Mouse (Mus musculus): Measurements from ENCODE around the gene Sele. TPM values are rescaled to one million over a fixed set of nuclear protein-coding genes. Genes with fewer than 3 reads are reported as not detected.
"Not testable (repeated sequence)": the region's sequence is repeated elsewhere in the genome, so short reads cannot be mapped to it uniquely, and the experiment has no call there.

Sele gene
- 0.05 TPM in 1 of 2 replicates, not detected in the other for polyA plus RNA-seq (2012; rRNA removed)

DNA sequence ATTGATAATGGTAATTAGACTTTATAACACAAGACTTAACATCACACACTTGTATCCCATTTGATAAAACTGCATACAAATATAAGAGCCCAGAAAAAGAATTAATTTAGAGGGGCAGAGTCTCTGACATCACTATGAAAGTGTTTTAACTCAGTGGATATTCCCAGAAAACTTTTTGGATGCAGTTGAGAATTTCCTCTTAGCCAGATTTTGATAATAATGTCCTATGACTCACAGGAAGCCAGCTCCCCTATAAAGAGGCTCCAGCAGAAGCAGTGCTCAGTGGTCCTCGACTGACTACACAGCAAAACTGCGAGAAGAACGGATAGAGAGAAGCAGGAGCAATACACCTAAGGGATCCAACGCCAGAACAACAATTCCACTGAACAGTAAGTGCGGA, at the start of gene Sele:
Gene Sele, plus strand, starts transcription at position 301 of the 400 bp plus-strand sequence.
- Histone ChIP-seq H3K4me3 (replicated peaks; ENCODE audit: insufficient read depth, low read depth, low read length) (no peak within 1 kb of the TSS), H3K4me1 (ENCODE audit: control insufficient read depth, insufficient read depth, low read length) (no peaks in the 10 kb centered on the region), H3K27me3 (ENCODE audit: control insufficient read depth, insufficient read depth, low read length) (no peaks in the 10 kb centered on the region), H3K27ac (ENCODE audit: insufficient read depth, low read length) (no peak within 1 kb of the TSS)
- 65% methylated on average over 5 of the region's 5 CpGs for WGBS
- TF ChIP-seq POLR2A (IDR thresholded peaks at IDR 0.05; ENCODE audit: borderline replicate concordance, insufficient read depth, low read length) (no peak), CTCF (IDR thresholded peaks at IDR 0.05; ENCODE audit: borderline replicate concordance, insufficient read depth, low read depth, low read length) (no peak)
- DNase-seq, result no peak

DNA sequence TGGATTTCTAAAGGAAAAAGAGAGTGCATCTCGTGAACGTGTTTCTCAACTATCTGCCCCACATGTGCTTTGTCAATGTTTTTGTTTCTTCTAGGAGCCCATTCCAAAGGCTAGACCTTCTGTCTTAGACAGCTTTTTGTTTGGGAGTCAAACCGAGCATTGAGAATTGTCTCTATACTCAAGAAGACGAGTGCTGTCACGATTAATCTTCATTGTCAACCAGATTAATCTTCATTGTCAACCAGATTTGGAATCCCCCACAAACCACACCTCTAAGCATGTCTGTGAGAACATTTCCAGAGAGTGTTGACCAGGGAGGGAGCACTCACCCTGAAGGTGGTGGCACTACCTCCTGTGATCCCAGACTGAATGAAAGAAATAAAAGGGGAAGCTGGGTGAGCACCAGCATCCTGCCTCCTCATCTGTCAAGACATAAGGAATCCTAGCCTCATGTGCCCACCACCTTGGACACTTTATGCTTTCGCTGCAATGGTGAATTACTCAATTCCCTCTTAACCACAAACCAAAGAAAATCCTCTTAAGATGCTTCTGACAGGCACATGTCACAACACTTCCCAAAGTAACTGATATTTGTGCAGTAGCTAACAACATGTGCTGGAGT, 46.1 kb upstream of the Sele start:
- WGBS, result 57% methylated on average over 6 of the region's 6 CpGs
- no peak overlapping the region for H3K27ac ChIP-seq (ENCODE audit: insufficient read depth, low read length)

DNA sequence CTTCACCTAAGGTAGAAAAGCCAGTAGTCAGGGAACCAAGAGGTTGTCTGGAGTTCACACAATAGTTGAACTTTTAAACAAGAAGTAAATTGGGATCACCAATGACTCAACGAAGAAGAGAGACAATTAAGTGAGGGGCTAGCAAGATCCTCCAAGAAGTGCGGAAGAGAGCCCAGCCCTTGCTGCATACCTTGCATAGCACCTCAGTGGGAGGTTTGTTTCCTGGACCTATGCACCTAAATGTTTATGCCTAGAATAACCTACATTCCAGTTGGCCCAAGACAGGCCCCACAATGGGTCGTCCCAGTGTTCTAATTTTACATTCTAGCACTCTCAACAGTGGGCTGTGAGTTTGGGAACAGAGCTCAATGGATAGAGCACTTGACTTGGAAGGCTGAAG, 43.7 kb upstream of the Sele start:
- Histone ChIP-seq H3K27me3 (ENCODE audit: control insufficient read depth, insufficient read depth, low read length) (no peaks in the 10 kb centered on the region), H3K27ac (ENCODE audit: insufficient read depth, low read length) (no peak overlapping the region), H3K4me1 (ENCODE audit: control insufficient read depth, insufficient read depth, low read length) (no peaks in the 10 kb centered on the region), H3K4me3 (replicated peaks; ENCODE audit: insufficient read depth, low read depth, low read length) (no peak overlapping the region)
- no peak for DNase-seq
- TF ChIP-seq POLR2A (IDR thresholded peaks at IDR 0.05; ENCODE audit: borderline replicate concordance, insufficient read depth, low read length) (no peak), CTCF (IDR thresholded peaks at IDR 0.05; ENCODE audit: borderline replicate concordance, insufficient read depth, low read depth, low read length) (no peak)
- WGBS, result 75% methylated on average over 3 of the region's 3 CpGs

More for the DNA sequence above, 46.1 kb upstream of the Sele start:
- Histone ChIP-seq H3K4me3 (replicated peaks; ENCODE audit: insufficient read depth, low read depth, low read length) (no peak overlapping the region), H3K4me1 (ENCODE audit: control insufficient read depth, insufficient read depth, low read length) (no peaks in the 10 kb centered on the region), H3K27me3 (ENCODE audit: control insufficient read depth, insufficient read depth, low read length) (no peaks in the 10 kb centered on the region)
- TF ChIP-seq POLR2A (IDR thresholded peaks at IDR 0.05; ENCODE audit: borderline replicate concordance, insufficient read depth, low read length) (no peak), CTCF (IDR thresholded peaks at IDR 0.05; ENCODE audit: borderline replicate concordance, insufficient read depth, low read depth, low read length) (no peak)
- no peak for DNase-seq

- DNase-seq, result no peak
- Histone ChIP-seq H3K4me1 (ENCODE audit: control insufficient read depth, insufficient read depth, low read length) (no peaks in the 10 kb centered on the region), H3K4me3 (replicated peaks; ENCODE audit: insufficient read depth, low read depth, low read length) (no peak overlapping the region), H3K27me3 (ENCODE audit: control insufficient read depth, insufficient read depth, low read length) (no peaks in the 10 kb centered on the region), H3K27ac (ENCODE audit: insufficient read depth, low read length) (no peak overlapping the region)
- 46% methylated on average over 2 of the region's 2 CpGs for WGBS
- no peak for TF ChIP-seq POLR2A (IDR thresholded peaks at IDR 0.05; ENCODE audit: borderline replicate concordance, insufficient read depth, low read length)
- no peak for TF ChIP-seq CTCF (IDR thresholded peaks at IDR 0.05; ENCODE audit: borderline replicate concordance, insufficient read depth, low read depth, low read length)
Observed at GRCm38 (mm10) chr1:164009235-164009634, 38.8 kb upstream of the Sele start.

- TF ChIP-seq POLR2A (IDR thresholded peaks at IDR 0.05; ENCODE audit: borderline replicate concordance, insufficient read depth, low read length), result no peak
- TF ChIP-seq CTCF (IDR thresholded peaks at IDR 0.05; ENCODE audit: borderline replicate concordance, insufficient read depth, low read depth, low read length), result no peak
Observed at GRCm38 (mm10) chr1:164014616-164015015, 33.4 kb upstream of the Sele start.

GRCm38 (mm10) chr1:164018221-164018896, 29.7 kb upstream of the Sele start:
- Histone ChIP-seq H3K4me1 (ENCODE audit: control insufficient read depth, insufficient read depth, low read length) (no peaks in the 10 kb centered on the region), H3K27me3 (ENCODE audit: control insufficient read depth, insufficient read depth, low read length) (no peaks in the 10 kb centered on the region), H3K4me3 (replicated peaks; ENCODE audit: insufficient read depth, low read depth, low read length) (no peak overlapping the region), H3K27ac (ENCODE audit: insufficient read depth, low read length) (no peak overlapping the region)
- TF ChIP-seq POLR2A (IDR thresholded peaks at IDR 0.05; ENCODE audit: borderline replicate concordance, insufficient read depth, low read length) (no peak), CTCF (IDR thresholded peaks at IDR 0.05; ENCODE audit: borderline replicate concordance, insufficient read depth, low read depth, low read length) (no peak)
- 85% methylated on average over 16 of the region's 16 CpGs for WGBS
- no peak for DNase-seq

More at GRCm38 (mm10) chr1:164014616-164015015, 33.4 kb upstream of the Sele start:
- Histone ChIP-seq H3K4me1 (ENCODE audit: control insufficient read depth, insufficient read depth, low read length) (no peaks in the 10 kb centered on the region), H3K27ac (ENCODE audit: insufficient read depth, low read length) (no peak overlapping the region), H3K27me3 (ENCODE audit: control insufficient read depth, insufficient read depth, low read length) (no peaks in the 10 kb centered on the region), H3K4me3 (replicated peaks; ENCODE audit: insufficient read depth, low read depth, low read length) (no peak overlapping the region)
- 81% methylated on average over 1 of the region's 1 CpGs for WGBS
- DNase-seq, result no peak

DNA sequence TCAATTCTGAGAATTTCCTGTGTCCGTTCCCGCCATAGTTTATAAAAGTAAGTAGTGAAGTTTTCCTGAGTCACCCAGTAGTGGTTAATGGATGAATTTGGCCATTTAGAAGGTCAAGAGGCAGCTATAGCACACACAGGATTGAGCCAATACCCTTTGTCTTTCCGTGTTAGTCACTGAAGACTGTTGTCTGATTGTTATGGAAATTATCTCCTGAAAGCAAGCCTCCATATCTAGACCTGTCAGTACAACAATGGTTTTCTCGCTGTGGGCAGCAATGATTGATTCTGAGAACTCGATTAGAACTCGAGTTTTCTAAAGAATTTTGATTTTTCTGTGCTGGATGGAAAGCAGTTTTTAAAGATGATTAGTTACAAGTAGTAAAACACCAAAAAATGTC, 28.2 kb upstream of the Sele start:
- Histone ChIP-seq H3K4me1 (ENCODE audit: control insufficient read depth, insufficient read depth, low read length) (no peaks in the 10 kb centered on the region), H3K27ac (ENCODE audit: insufficient read depth, low read length) (no peak overlapping the region), H3K27me3 (ENCODE audit: control insufficient read depth, insufficient read depth, low read length) (no peaks in the 10 kb centered on the region), H3K4me3 (replicated peaks; ENCODE audit: insufficient read depth, low read depth, low read length) (no peak overlapping the region)
- no peak for DNase-seq
- 38% methylated on average over 6 of the region's 6 CpGs for WGBS
- TF ChIP-seq POLR2A (IDR thresholded peaks at IDR 0.05; ENCODE audit: borderline replicate concordance, insufficient read depth, low read length), result no peak
- no peak for TF ChIP-seq CTCF (IDR thresholded peaks at IDR 0.05; ENCODE audit: borderline replicate concordance, insufficient read depth, low read depth, low read length)

DNA sequence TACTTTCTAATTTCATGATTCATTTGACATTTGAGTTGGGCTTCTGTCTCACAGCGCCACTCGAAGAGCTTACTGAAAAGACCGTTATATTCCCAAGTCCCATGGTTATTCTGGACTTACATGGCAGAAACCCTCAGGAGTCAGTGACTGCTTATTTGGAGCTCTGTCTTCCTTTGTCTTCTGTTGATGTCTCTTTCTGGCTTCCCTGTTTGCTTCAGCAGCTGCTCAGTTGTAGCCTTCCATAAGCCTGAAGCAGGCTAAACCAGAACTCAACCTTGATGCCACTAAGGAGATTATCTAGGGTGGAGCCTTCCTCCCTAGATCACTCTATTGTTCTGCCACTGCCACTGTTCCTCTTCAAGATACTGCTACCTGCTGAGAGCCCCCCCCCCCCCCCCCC, 27.3 kb upstream of the Sele start:
- H3K27ac ChIP-seq (ENCODE audit: insufficient read depth, low read length); H3K4me1 ChIP-seq (ENCODE audit: control insufficient read depth, insufficient read depth, low read length); H3K4me3 ChIP-seq (replicated peaks; ENCODE audit: insufficient read depth, low read depth, low read length); H3K27me3 ChIP-seq (ENCODE audit: control insufficient read depth, insufficient read depth, low read length); DNase-seq: not testable (repeated sequence)
- WGBS, result 80% methylated on average over 3 of the region's 3 CpGs

DNA sequence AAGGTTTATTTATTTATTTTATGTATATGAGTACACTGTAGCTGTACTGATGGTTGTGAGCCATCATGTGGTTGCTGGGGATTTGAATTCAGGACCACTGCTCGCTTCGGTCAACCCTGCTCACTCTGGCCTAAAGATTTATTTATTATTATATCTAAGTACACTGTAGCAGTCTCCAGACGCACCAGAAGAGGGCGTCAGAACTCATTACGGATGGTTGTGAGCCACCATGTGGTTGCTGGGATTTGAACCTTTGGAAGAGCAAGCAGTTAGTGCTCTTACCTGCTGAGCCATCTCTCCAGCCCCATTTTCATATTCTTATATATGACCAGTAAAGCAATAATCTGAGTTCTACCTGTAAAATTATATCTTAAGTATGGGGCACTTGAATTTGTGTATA, 25.9 kb upstream of the Sele start:
- not testable (repeated sequence) for H3K27ac ChIP-seq (ENCODE audit: insufficient read depth, low read length); DNase-seq; H3K4me3 ChIP-seq (replicated peaks; ENCODE audit: insufficient read depth, low read depth, low read length); H3K4me1 ChIP-seq (ENCODE audit: control insufficient read depth, insufficient read depth, low read length); H3K27me3 ChIP-seq (ENCODE audit: control insufficient read depth, insufficient read depth, low read length)
- 82% methylated on average over 5 of the region's 5 CpGs for WGBS

All from cerebellum, adult 2 months (tissue).